8 mouse cellular contexts compared by ENCODE assay signal in the genomic region with DNA sequence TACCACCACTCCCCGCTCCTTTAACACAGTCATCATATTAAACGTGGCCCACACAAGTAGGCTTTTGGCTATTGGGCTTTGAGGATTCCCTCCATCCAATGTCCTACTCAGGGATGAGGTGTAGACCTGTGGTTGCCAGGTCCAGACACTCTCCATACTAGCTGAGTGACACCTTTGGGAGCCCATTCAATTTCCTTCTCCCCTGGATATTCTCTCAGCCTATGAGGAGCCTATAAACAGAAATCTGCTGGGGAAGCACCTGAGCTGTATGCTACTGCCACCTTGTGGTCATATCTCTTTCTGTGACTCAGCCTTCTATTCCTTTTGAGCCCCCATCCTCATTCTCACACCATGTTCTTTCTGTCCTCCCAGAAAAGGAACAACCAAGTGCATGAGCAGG.
A peak's percentile ranks its signal among the peaks of the same experiment; 100 is the strongest.
DNase-seq lines count a peak whose midpoint lies in the region; ATAC-seq lines count a peak whose summit lies in the region.

No protein-coding gene starts in this region.

- no peaks in the 10 kb centered on the region for H3K36me3 ChIP-seq in midbrain, embryonic 13.5 days

- peaks cover 6% of the 10 kb centered on the region for H3K4me1 ChIP-seq in midbrain, embryonic 13.5 days (replicated peaks)

- no peak overlapping the region for H3K9ac ChIP-seq in midbrain, embryonic 13.5 days (replicated peaks)

- no peaks in the 10 kb centered on the region for H3K9me3 ChIP-seq in midbrain, embryonic 13.5 days

- H3K4me3 ChIP-seq in midbrain, embryonic 13.5 days (replicated peaks), result no peak overlapping the region

- intact Hi-C loops in left cerebral cortex, postnatal 4 days (cut with DNase I), result no loop called here

- H3K27me3 ChIP-seq in midbrain, embryonic 13.5 days, result no peaks in the 10 kb centered on the region

- no peak overlapping the region for H3K27ac ChIP-seq in midbrain, embryonic 13.5 days

- ATAC-seq in midbrain, embryonic 13.5 days, result peak; percentile 61
- no peak for ATAC-seq in activated CD4-positive, CD25-positive, alpha-beta regulatory T cell, adult 4 months

- no peak overlapping the region for H3K4me2 ChIP-seq in midbrain, embryonic 13.5 days (replicated peaks)

- DNase-seq in left cerebral cortex, postnatal 4 days, result peak; percentile 1
- DNase-seq in left cerebral cortex, adult 9 months (ENCODE audit: low spot score in 2 of 2), result no peak
- DNase-seq in adipocyte (ENCODE audit: low spot score), result peak; percentile 33
- peak; percentile 36 for DNase-seq in forelimb bud, embryonic 11.5 days (ENCODE audit: low read depth, low spot score)
- DNase-seq in urinary bladder, postnatal 36 days (ENCODE audit: low spot score in 2 of 2), result no peak
- no peak for DNase-seq in urinary bladder, postnatal 4 days (ENCODE audit: low spot score in 2 of 2)

- WGBS in midbrain, embryonic 13.5 days, result 89% methylated on average over 2 of the region's 2 CpGs

Comparison
In these comparisons a context has a peak if more than half of its experiments do, and no peak if none do; other contexts are left out.
1. DNase-seq: peak in left cerebral cortex, postnatal 4 days (single experiment), adipocyte (single experiment) and forelimb bud, embryonic 11.5 days (single experiment); none in left cerebral cortex, adult 9 months (0 of 2), urinary bladder, postnatal 36 days (0 of 2) and urinary bladder, postnatal 4 days (0 of 2).